Mouse (Mus musculus) myocyte (in vitro differentiated cells): Measurements from ENCODE around the gene Gm10778.

Experiments
- CEBPB ChIP-seq: IDR thresholded peaks from 2 replicates; pipeline ENCODE4 v1.6.1; 2011; ENCODE audit warnings: mild to moderate bottlenecking, moderate library complexity; ENCODE audit not compliant: poor library complexity, insufficient read depth, severe bottlenecking
- E2F4 ChIP-seq: IDR thresholded peaks from one replicate; pipeline ENCODE4 v1.6.1; 2011; ENCODE audit warnings: mild to moderate bottlenecking, control low read depth, moderate library complexity; ENCODE audit not compliant: insufficient read depth
- MAX ChIP-seq: IDR thresholded peaks from one replicate; pipeline ENCODE4 v1.6.1; 2011; ENCODE audit warnings: low read depth, mild to moderate bottlenecking, control low read depth
- MYOD1 ChIP-seq, 3 experiments: IDR thresholded peaks; one replicate each; pipeline ENCODE4 v1.6.1; 2011; ENCODE audit warnings: control low read depth in 2 of 3, low read depth in 2 of 3, mild to moderate bottlenecking in 2 of 3, moderate library complexity in 1 of 3; ENCODE audit not compliant: insufficient read length in 2 of 3, control insufficient read depth in 1 of 3
- MYOG ChIP-seq, 3 experiments: IDR thresholded peaks; one replicate each; pipeline ENCODE4 v1.6.1; 2011; ENCODE audit warnings: control low read depth in 2 of 3, low read depth in 2 of 3, mild to moderate bottlenecking in 2 of 3; ENCODE audit not compliant: insufficient read length in 2 of 3, control insufficient read depth in 1 of 3, insufficient read depth in 1 of 3
- POLR2A ChIP-seq: IDR thresholded peaks from one replicate; pipeline ENCODE4 v1.6.1; 2011; ENCODE audit warnings: low read depth, mild to moderate bottlenecking, control low read depth, moderate library complexity; ENCODE audit not compliant: insufficient read length
- POLR2AphosphoS2 ChIP-seq: IDR thresholded peaks from one replicate; pipeline ENCODE4 v1.6.1; 2011; ENCODE audit warnings: low read depth, control low read depth; ENCODE audit not compliant: insufficient read length
- REST ChIP-seq: IDR thresholded peaks from one replicate; pipeline ENCODE4 v1.6.1; 2011; ENCODE audit warnings: mild to moderate bottlenecking, control low read depth, moderate library complexity; ENCODE audit not compliant: insufficient read depth, insufficient read length
- SRF ChIP-seq: IDR thresholded peaks from one replicate; pipeline ENCODE4 v1.6.1; 2011; ENCODE audit warnings: low read depth; ENCODE audit not compliant: control insufficient read depth, insufficient read length
- TCF12 ChIP-seq: IDR thresholded peaks from one replicate; pipeline ENCODE4 v1.6.1; 2011; ENCODE audit warnings: mild to moderate bottlenecking, control low read depth; ENCODE audit not compliant: poor library complexity, insufficient read depth, severe bottlenecking
- TCF3 ChIP-seq: IDR thresholded peaks from one replicate; pipeline ENCODE4 v1.6.1; 2011; ENCODE audit warnings: low read depth, control low read depth; ENCODE audit not compliant: insufficient read length
- USF1 ChIP-seq: IDR thresholded peaks from one replicate; pipeline ENCODE4 v1.6.1; 2011; ENCODE audit warnings: low read depth, mild to moderate bottlenecking, control low read depth, moderate library complexity

- TF ChIP-seq TCF12, result no peak
- no peak for TF ChIP-seq POLR2A
- no peak for TF ChIP-seq USF1
- TF ChIP-seq MAX, result no peak
- TF ChIP-seq REST, result no peak
- TF ChIP-seq SRF, result no peak
- no peak for TF ChIP-seq POLR2AphosphoS2
- no peak for TF ChIP-seq MYOD1 (IDR thresholded peaks at IDR 0.05; ENCODE audit: control insufficient read depth in 1 of 3, insufficient read length in 2 of 3, low read depth in 2 of 3)
- TF ChIP-seq MYOG (IDR thresholded peaks at IDR 0.05; ENCODE audit: control insufficient read depth in 1 of 3, insufficient read depth in 1 of 3, insufficient read length in 2 of 3, low read depth in 2 of 3), result no peak
- no peak for TF ChIP-seq E2F4
- TF ChIP-seq CEBPB, result no peak
- TF ChIP-seq TCF3, result no peak
Observed at GRCm38 (mm10) chr10:81627836-81628220, 21.0 kb upstream of the Gm10778 start.
